Mouse (Mus musculus) CH12.LX (cell line): ENCODE measurements around the gene Dexi.

ENCODE experiments used
- CTCF ChIP-seq, 2 experiments: IDR thresholded peaks in 1 of 2; conservative IDR thresholded peaks in 1 of 2; 2 replicates each; pipeline ENCODE4 v1.5.1; 2011 to 2012; ENCODE audit warnings: low read depth in 2 of 2, low read length in 2 of 2, improper control_type of control experiment in 1 of 2, inconsistent platforms in 1 of 2, mild to moderate bottlenecking in 1 of 2, moderate library complexity in 1 of 2
- ETS1 ChIP-seq: conservative IDR thresholded peaks from 2 replicates; pipeline ENCODE4 v1.6.1; 2012; ENCODE audit warnings: low read depth, mild to moderate bottlenecking, inconsistent platforms, low read length, improper control_type of control experiment, moderate library complexity
- POLR2A ChIP-seq: IDR thresholded peaks from 2 replicates; pipeline ENCODE4 v1.6.1; 2011; ENCODE audit warnings: low read depth, mild to moderate bottlenecking, improper control_type of control experiment, low read length

DNA sequence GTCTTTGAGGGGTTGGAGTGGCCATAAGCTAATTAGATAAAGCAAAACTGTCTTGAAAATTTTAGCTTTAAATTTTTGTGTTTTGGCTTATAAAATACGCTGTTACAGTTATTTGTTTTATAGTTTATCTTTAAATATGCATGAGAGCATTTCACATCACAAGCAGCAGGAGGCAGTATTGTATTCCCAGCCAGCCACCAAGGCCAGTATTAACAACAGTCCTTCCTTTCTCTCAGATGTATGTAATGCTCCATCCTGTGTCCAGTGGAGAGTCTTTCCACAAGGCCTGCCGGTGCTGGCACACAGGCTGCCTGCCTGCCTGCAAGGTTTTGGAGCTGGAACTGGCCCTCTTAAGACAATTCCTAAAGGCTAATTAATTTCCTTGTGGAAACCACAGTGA is 29.0 kb upstream of the Dexi start:
- TF ChIP-seq POLR2A (no peak), ETS1 (no peak), CTCF (conservative IDR thresholded peaks at IDR 0.05 in 1 of 2, IDR thresholded peaks at IDR 0.05 in 1 of 2; ENCODE audit: low read depth in 2 of 2, low read length in 2 of 2) (peak; percentile 58 to 87; a peak in 3 of 4 replicates)
